Mouse (Mus musculus) megakaryocyte-erythroid progenitor cell, adult 5-6 weeks (primary cell): Measurements from ENCODE around the gene Pdcd6ip. TPM values are rescaled to one million over a fixed set of nuclear protein-coding genes. Genes with fewer than 3 reads are reported as not detected.
A peak's percentile ranks its signal among the peaks of the same experiment; 100 is the strongest.
"Not testable (repeated sequence)": the region's sequence is repeated elsewhere in the genome, so short reads cannot be mapped to it uniquely, and the experiment has no call there.

Source experiments
- ATAC-seq: replicated peaks from 2 replicates; pipeline ENCODE4 v1.8.0; 2016; ENCODE audit warnings: mild to moderate bottlenecking, inconsistent platforms; ENCODE audit not compliant: severe bottlenecking, poor library complexity, low FRiP score, low TSS enrichment
- total RNA-seq, 2 experiments: library from RNA; stranded (forward) in 1 of 2; stranded (reverse) in 1 of 2; fragments of 200-1000, 215-1000 nt in 1 of 2; fragments of >200 nt in 1 of 2; fragmentation: Nextera tagmentation in 1 of 2; gene quantifications; 2 replicates each; pipeline ENCODE4 v1.2.3; 2014 to 2017

Pdcd6ip gene
- total RNA-seq, 2 experiments from 2014 or later: 41.8 to 80.9 TPM

DNA sequence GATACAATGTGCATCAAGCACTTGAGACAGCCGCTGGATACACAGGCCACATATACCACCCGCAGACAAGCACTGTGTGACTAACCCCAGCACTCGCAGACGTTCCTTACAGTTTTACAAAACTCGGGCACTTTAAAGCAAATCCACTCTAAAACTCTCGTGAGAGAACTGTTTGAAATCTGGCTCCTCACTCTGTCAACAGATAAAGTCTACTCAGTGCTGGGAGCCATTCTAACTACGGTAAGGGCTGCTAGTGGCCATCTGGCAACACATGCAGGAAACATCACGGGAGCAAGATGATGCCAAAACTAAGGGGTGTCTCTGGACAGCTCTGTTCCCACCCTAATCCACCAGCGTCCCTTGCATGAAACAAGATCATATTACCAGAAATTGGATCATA lies 1.2 kb downstream of the Pdcd6ip start:
- ATAC-seq: peak; percentile 38; the same call in 1 of the 2 replicates

DNA sequence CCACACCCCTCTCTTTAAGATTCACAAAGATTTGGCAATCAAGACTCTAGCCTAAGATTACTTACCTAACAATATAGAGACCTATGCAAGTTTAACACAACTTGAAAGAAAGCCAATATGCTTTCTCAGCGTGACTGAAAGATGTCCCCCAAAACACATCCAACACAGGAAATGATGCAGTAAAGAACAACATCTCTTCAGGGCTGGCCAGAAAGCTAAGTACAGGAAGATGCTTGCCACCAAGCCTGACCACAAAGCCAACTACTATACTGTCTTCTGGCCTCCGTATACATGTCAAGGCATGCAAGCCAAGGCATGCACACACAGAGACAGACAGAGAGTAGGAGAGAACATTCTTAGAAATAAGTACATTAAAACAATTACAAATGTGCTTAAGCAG lies 2.0 kb downstream of the Pdcd6ip start:
- no peak for ATAC-seq

DNA sequence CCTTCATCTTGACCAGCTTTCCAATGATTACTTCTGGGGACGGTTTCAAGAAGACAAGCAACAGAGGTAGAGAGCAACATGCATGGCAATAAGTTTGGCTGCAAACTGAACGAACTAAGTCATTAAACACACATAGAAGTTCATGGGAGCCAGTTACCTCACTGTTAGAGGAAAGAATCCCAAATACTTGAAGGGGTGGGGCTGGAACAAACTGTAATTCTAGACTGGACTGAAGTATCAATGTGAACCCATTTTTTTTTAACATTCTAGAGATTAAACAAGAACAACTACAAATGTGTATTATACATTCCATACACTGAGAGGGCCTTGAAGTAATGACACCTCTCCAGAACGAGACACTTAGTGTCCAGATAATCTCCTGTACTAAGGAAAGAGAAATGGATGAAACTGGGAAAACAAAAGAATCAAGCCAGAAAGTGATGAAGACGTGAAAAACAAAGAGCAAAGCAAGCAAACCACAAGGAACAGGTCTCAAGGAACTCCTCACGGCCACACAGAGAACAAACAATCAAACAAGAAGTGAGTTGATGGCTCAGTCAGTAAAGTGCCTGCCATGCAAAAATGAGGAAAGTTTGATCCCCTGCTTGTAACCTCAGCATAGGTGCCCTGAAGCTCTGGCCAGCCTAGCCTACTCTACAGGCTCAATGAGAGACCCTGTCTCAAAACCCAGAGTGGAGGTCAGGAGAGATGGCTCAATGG lies 6.5 kb downstream of the Pdcd6ip start:
- ATAC-seq: no peak

DNA sequence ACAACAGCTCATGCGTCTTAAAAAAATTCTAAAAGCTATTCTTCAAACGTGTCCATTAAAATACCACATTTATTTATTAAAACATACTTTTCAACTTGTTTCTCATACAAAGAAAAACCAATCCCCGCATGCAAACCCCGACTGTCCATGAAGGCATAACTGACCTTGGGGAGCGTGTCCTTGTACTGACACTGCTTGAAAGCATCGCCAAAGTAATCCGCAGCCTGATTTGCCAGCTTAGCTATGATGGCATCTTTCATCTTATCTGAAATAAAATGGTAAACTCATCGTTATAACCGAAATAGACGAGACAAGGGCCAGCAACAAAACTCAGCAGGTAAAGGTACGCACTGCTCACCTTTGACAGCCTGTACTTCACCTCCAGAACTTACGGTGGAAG lies 20.6 kb downstream of the Pdcd6ip start:
- ATAC-seq: no peak

DNA sequence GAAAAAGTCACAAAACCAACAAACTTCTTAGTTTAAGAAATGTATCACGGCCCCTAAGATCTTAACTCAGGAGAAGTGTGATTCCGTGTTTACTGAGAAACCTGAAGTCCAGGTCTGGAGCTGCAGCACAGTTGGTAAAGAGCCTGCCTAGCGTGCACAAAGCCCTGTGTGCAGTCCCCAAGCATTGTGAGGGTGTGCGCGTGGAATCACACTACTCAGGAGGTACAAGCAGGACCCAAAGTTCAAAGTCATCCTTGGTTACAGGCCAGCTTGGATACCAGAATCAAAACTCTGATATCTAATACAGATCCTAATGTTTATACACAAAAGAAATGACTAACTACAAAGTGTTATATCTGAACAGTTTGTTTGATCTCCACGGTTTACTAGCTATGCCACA lies 34.3 kb downstream of the Pdcd6ip start:
- no peak for ATAC-seq

DNA sequence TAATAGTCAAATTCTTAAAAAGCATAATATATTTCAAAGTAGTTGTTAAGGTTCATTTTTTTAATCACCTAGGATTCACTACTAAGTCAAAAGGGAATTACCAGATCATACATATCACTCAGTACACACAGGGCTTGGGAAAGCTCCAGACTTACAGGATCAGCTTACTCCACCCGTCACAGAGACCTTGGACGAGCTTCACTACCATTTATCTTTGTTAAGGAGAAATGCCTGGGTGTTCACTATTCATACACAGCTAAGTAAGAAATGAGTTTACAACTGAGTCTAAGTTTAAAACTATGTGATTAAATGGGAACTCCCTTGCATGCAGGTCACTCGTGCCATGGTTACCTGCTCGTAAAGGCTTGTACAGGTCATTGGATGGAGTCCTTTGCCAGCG lies 35.7 kb downstream of the Pdcd6ip start:
- ATAC-seq: no peak

DNA sequence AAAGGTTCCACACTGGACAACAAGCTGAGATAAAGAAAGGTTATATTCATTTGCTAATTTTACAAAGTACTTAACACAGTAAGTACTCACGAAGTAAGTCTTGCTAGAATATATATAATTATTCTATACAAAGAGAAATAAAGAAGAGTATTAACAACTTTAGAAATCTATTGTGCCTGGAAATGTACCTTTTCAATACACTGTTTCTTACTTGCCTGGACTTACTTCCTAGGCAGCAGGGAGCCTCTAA lies 37.3 kb downstream of the Pdcd6ip start:
- no peak for ATAC-seq

DNA sequence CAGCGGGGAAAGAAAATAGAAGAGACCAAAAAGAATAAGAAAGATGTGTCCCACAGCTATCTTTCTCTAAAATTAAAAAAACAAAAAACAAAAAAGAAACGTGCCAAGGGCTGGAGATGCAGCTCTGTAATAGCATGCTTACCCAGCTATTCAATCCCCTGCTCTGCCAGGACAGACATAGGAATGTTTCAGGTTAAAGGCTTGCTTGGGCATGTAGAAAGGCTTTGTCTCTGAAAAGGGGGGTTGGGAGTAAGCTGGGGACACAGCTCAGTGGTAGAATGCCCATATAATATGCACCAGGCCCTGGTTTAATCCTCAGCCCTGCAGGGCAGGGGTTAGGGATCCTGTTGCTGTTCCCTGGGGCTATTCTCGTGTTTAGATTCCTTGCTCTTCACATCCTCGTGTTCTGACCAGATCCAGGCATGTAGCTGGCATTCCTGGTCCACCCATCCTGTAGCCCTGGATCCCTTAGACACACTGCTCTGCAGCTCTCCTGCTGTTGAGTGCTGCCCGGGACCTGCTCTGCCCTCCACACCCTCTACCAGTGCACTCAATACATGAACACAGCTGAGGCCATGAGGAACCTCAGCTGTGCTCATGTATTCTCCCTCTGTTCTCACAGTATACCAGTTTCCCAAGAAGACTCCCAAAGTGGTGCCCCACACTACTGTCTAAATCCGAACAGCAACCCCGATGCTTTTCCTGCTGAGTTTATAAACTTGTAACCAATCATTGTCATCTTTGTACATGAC lies 37.8 kb downstream of the Pdcd6ip start:
- ATAC-seq: no peak

DNA sequence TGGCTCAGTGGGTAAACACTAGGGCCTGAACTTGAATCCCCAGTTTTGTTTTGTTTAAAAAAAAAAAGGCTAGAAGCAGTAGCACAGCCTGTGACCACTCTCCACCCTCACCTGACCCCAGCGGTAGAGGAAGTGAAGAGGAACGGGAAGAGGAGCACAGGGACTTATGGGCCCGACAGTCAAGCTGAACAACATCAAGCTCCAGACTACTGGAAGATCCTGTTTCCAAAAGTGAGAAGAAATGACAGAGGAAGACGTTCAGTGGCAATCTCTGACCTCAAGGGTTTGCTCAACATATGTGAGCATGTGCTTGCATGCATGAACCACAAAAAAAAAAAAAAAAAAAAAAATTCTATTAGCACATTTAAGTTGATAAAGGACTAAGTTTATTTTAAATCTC lies 44.6 kb downstream of the Pdcd6ip start:
- no peak for ATAC-seq

DNA sequence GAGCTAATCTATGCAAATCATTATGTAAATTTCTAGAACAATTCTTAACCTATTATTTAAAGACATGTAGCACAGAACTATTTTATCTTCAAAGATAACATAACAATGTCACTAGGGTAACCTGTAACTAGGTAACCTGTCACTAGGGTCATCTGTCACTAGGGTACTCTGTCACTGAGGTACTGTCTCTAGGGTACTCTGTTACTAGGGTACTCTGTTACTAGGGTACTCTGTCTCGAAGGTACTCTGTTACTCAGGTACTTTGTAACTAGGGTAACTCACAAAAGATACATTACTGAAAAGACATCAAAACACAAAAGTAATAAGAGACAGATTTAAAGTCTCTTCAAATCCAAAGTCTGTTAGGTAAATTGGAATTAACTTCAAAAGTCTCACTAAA lies 50.2 kb downstream of the Pdcd6ip start:
- no peak for ATAC-seq

DNA sequence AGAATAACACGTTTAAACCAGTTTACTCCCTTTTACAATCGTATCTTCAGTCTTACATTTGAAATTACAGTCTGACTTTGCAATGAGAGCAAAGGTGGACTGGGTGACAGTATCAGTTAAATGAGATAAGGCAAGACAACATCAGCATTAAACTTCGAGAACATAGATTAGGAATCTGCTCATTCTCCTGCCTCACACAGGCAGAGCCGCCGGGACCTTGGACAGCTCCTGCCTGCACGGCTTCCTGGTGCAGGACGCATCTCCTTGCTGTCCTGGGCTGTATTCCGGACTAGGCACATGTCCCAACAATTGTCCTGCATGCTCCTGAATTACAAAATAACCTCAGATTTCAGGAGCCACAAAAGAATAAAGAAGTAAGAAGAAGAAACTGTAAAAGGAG lies 54.5 kb downstream of the Pdcd6ip start:
- ATAC-seq: no peak

DNA sequence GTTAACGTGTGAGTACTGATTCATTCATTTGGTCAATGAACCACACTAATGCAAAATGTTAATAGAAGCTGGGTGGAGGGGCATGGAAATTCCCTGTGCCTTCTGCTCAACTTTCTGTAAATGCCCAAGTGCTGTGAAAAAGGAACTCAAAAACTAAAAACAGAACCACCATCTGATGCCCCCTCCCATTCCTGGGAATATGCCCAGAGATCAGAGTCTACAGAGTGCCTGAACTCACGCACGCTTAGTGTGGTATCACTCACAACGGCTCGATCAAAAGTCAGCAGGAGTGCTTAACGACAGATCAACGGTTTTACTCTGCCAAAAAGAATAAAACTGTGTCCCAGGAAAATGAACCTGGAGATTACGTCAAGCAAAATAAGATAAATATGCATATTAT lies 57.3 kb downstream of the Pdcd6ip start:
- ATAC-seq: no peak

DNA sequence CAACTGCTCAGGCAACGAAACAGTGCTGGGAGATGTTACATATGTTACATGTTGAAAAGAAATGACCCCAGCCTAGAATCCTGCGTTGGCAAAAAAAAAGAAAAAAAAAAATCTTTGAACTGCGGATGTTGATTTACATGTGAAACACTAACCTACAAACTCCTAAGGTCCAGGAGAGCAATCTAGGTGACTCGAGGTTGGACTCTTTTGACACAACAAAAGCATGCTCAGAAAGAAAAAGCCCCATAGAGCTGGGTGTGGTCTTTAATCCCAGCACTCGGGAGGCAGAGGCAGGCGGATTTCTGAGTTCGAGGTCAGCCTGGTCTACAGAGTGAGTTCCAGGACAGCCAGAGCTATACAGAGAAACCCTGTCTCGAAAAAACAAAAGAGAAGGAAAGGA lies 58.8 kb downstream of the Pdcd6ip start:
- ATAC-seq: not testable (repeated sequence)

DNA sequence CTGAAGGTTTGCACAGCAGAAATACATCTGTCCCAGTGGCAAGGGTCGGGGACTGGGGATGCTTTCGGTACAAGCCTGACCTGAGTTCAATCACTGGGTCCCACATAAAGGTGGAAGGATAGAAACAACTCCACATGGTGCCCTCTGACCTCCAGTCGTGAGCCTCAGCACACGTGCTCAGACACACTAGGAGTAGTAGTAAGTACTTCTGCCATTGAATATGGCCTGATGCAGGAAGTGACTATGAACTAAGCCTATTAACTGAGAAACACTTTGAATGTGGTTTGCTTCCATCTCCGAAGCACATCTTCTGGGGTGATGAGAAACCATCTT lies 62.3 kb downstream of the Pdcd6ip start:
- peak; percentile 59; the same call in 1 of the 2 replicates for ATAC-seq

DNA sequence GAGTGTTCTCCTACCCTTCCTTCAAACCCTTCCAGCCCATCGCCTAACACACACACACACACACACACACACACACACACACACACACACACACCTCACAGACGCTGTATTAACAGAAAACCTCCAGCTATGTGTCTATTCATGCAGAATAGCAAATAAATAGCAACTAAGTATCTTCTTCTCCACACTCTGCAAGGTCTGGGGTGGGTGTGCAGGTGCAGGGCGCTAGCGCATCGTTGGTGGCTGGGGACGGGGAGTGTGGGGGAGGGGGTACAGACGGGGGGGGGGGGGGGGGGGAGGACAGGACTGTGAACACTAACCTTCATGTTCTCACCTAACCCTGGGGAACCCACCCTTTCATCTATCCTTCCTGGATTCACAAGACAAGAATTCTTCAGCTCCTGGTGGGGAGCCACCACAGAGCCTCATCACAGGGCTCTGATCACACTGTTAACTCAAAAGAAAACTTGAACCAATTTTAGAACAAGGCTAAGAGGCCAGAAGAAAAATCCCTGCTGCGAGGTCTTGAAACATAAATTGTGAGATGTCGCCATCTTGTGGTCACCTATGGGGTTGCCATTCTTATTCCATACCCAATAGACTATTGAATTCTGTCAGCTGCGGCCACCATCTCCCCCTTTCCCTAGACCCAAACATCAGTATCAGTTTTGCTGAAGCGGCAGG lies 62.8 kb downstream of the Pdcd6ip start:
- ATAC-seq: peak; percentile 77

DNA sequence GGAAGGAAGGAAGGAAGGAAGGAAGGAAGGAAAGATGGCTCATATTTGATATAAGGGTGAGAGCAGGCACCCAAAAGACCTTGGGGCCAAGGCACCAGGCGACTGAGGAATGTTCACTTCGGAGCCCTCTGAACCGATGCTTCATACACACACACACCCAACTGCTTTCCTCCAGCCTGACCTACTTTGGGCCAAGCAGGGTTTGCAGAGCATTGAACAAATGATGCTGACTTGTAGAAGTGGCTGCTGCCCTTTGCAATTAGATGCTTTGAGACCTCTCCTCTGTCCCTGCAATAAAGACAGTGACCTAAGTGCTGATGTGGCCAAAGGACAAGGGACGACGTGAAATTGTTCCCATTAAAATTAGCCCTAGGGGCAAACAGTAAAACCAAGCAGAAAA lies 63.4 kb downstream of the Pdcd6ip start:
- ATAC-seq: no peak

DNA sequence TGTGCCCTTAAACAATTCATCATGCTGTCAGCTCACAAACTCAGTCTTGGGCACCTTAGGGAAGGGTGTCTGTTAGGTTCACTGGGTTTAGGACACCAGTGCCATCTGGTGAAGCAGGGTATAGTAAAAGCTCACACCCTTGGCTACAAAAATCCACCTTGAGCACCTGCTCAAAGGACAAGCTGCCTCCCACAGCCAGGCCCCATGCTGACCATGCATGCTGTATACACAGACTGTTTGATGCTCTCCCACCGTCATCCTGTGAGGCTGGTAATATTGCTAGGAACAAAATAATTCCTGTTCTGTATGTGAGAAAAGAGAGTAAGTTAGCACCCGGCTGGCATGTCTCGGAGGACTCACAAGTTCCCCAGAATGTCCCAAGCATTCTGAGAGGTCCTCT lies 64.0 kb downstream of the Pdcd6ip start:
- ATAC-seq: no peak

DNA sequence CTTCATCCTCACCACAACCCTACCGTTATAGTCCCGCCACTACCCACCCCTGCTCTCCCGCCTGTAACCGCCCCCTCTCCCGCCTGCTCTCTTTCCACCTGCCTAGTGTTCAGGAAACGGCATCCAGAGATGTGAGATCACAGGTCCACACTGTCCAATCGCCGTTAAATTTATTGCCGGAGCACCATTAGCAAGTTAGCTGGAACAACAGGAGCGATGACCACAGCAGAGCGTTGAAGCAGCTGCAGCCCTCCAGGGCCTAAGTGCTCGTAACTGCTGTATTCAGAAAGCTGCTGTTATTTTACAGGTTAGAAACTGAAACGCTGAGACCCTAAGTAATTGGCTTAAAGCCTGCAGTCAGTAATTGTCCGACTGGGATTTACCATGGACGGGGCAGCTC lies 64.4 kb downstream of the Pdcd6ip start:
- ATAC-seq: no peak

DNA sequence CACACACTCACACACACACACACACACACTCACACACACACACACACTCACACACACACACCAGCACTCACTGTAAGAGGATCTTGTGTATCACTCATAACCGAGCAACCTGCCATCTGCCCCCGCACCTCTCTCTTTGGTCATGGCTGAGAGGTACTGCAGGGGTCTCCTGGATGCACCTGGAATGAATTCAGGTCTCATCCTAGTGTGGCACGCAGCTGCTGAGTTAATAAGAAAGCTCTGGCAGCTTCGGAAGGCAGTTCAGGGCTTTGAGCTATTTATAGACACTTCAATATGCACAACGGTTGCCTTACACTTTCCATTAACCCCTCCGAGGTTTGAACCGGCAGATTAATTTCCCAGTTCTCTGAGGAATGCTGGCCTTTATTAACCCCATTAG lies 73.1 kb downstream of the Pdcd6ip start:
- ATAC-seq: no peak

DNA sequence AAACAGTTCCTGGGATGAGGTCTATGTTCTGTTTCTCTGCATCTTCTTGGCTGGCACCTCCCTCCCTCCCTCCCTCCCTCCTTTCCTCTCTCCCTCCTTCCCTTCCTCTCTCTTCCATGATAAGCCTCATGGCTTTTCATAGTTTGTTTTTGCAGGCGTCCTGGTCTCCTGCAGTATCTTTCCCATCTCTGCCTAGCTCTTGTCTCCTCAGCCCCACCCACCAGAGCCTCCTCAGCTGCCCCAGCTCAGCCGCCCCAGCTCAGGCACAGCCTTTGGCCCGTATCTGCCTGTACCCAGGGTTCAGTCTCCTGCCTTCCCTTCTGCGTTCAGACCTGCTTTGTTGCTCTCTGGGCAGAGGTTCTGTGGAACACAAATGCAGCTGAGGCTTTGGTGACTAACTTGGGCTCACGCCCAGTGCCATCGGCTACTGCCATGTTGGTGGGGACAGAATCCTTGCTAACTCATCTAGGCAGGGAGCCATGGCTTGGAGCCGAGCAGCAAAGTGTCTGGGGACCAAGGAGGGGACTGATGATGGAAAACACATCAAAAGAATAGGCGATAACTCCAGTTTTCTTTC lies 74.8 kb downstream of the Pdcd6ip start:
- ATAC-seq: no peak
